In genomic region chr2:30928893-30929482, GRCm38 (mm10) we compare ENCODE assay signal across 8 mouse cellular contexts. TPM values are rescaled to one million over a fixed set of nuclear protein-coding genes. Genes with fewer than 3 reads are reported as not detected.
DNase-seq lines count a peak whose midpoint lies in the region; ATAC-seq and TF ChIP-seq lines count a peak whose summit lies in the region.

No protein-coding gene starts in this region.

- WGBS in heart, embryonic 14.5 days, result 30% methylated on average over 12 of the region's 12 CpGs
- WGBS in liver, embryonic 12.5 days (ENCODE audit: insufficient replicate concordance), result 15% methylated on average over 12 of the region's 12 CpGs

- H3K4me2 ChIP-seq in heart, embryonic 14.5 days (ENCODE audit: low read length), result peak overlapping the region; percentile 63
- H3K4me2 ChIP-seq in liver, embryonic 12.5 days, result peak overlapping the region; percentile 72

- ATAC-seq in heart, embryonic 14.5 days (ENCODE audit: insufficient number of reproducible peaks, insufficient read depth, low FRiP score, low read depth), result no peak
- peak; percentile 93 for ATAC-seq in liver, embryonic 12.5 days
- ATAC-seq in monocyte, adult 5-6 weeks (replicated peaks; ENCODE audit: insufficient number of reproducible peaks, low FRiP score, low TSS enrichment, poor library complexity, severe bottlenecking), result peak; percentile 88

- TF ChIP-seq POLR2A in testis, adult 2 months (IDR thresholded peaks at IDR 0.05; ENCODE audit: control insufficient read depth, low read depth, low read length), result no peak
- TF ChIP-seq POLR2A in cortical plate, adult 2 months (IDR thresholded peaks at IDR 0.05; ENCODE audit: extremely low read depth, insufficient read depth, low read length), result no peak

- H3K9ac ChIP-seq in heart, embryonic 14.5 days (ENCODE audit: low read length), result no peak overlapping the region
- H3K9ac ChIP-seq in liver, embryonic 12.5 days, result peak overlapping the region; percentile 48

- H3K4me1 ChIP-seq in testis, adult 2 months (ENCODE audit: control insufficient read depth, insufficient read depth, low read length), result peaks cover 6% of the 10 kb centered on the region
- no peaks in the 10 kb centered on the region for H3K4me1 ChIP-seq in cortical plate, adult 2 months (ENCODE audit: control insufficient read depth, insufficient read depth, low read length)
- peaks cover 21 to 22% of the 10 kb centered on the region in 2 experiments for H3K4me1 ChIP-seq in heart, embryonic 14.5 days (ENCODE audit: control insufficient read depth in 2 of 2, insufficient read depth in 2 of 2, low read length in 2 of 2)
- peaks cover 26% of the 10 kb centered on the region for H3K4me1 ChIP-seq in liver, embryonic 12.5 days

- DNase-seq in testis, postnatal 10 days (ENCODE audit: low spot score), result no peak
- no peak for DNase-seq in right cerebral cortex, postnatal 10 days (ENCODE audit: low spot score in 2 of 2)
- no peak for DNase-seq in right cerebral cortex, postnatal 36 days (ENCODE audit: low spot score in 2 of 2)

- H3K36me3 ChIP-seq in testis, adult 2 months (ENCODE audit: control insufficient read depth, insufficient read depth, low read length), result no peaks in the 10 kb centered on the region
- no peaks in the 10 kb centered on the region for H3K36me3 ChIP-seq in heart, embryonic 14.5 days (ENCODE audit: control insufficient read depth, insufficient read depth, low read length)
- H3K36me3 ChIP-seq in liver, embryonic 12.5 days, result no peaks in the 10 kb centered on the region

- H3K9me3 ChIP-seq in heart, embryonic 14.5 days (ENCODE audit: control insufficient read depth, low read length), result no peaks in the 10 kb centered on the region
- no peaks in the 10 kb centered on the region for H3K9me3 ChIP-seq in liver, embryonic 12.5 days (replicated peaks)

- no peak overlapping the region for H3K27ac ChIP-seq in testis, adult 2 months (ENCODE audit: control insufficient read depth, insufficient read depth, low read depth, low read length)
- H3K27ac ChIP-seq in cortical plate, adult 2 months (ENCODE audit: insufficient read depth, low read length), result no peak overlapping the region
- no peak overlapping the region for H3K27ac ChIP-seq in heart, embryonic 14.5 days (replicated peaks in 1 of 2; ENCODE audit: control insufficient read depth in 1 of 2, insufficient read depth in 1 of 2, low read depth in 2 of 2, low read length in 2 of 2)
- H3K27ac ChIP-seq in liver, embryonic 12.5 days, result peak overlapping the region; percentile 68

- peak overlapping the region; percentile 1 for H3K4me3 ChIP-seq in testis, adult 2 months (ENCODE audit: control insufficient read depth, low read depth, low read length)
- peak overlapping the region; percentile 26; the same call in 1 of the 2 replicates for H3K4me3 ChIP-seq in cortical plate, adult 2 months (ENCODE audit: insufficient read depth, low read length)
- no peak overlapping the region for H3K4me3 ChIP-seq in heart, embryonic 14.5 days (ENCODE audit: control insufficient read depth in 1 of 2, insufficient read depth in 1 of 2, low read depth in 1 of 2, low read length in 2 of 2)
- peak overlapping the region; percentile 46 for H3K4me3 ChIP-seq in liver, embryonic 12.5 days

- no peak for TF ChIP-seq CTCF in testis, adult 2 months (IDR thresholded peaks at IDR 0.05; ENCODE audit: control insufficient read depth, insufficient read depth, insufficient replicate concordance, low read depth, low read length)
- no peak for TF ChIP-seq CTCF in cortical plate, adult 2 months (IDR thresholded peaks at IDR 0.05; ENCODE audit: extremely low read depth, insufficient read depth, low read length)

- H3K27me3 ChIP-seq in testis, adult 2 months (ENCODE audit: control insufficient read depth, insufficient read depth, low read length), result no peaks in the 10 kb centered on the region
- no peaks in the 10 kb centered on the region for H3K27me3 ChIP-seq in heart, embryonic 14.5 days (ENCODE audit: control insufficient read depth, insufficient read depth, low read length)
- peaks cover 4% of the 10 kb centered on the region; the same call in 1 of the 2 replicates for H3K27me3 ChIP-seq in liver, embryonic 12.5 days (replicated peaks)

RNA-seq across cellular contexts. Expression of gene Ptges, which starts 0.7 kb away (rescaled TPM):
- polyA plus RNA-seq in testis, adult 2 months (2012; rRNA removed), result 3.9 and 15.6 TPM in 2 replicates
- polyA plus RNA-seq in cortical plate, adult 2 months (2012; rRNA removed), result 6.3 and 7.2 TPM in 2 replicates
- polyA plus RNA-seq in heart, embryonic 14.5 days (2014; fragmentation: Nextera tagmentation; extraction: Ambion mirVana), result 3.2 and 3.9 TPM in 2 replicates
- 0.25 and 0.63 TPM in 2 replicates for polyA plus RNA-seq in liver, embryonic 12.5 days (2016; fragmentation: Nextera tagmentation; extraction: Ambion mirVana)
- total RNA-seq in monocyte, adult 5-6 weeks (2017), result 0.10 to 4.4 TPM (median 0.11 TPM) in 3 replicates

RNA-seq across cellular contexts. Expression of gene Tor1b, which starts 23.8 kb away (rescaled TPM):
- 12.9 and 14.0 TPM in 2 replicates for polyA plus RNA-seq in testis, adult 2 months (2012; rRNA removed)
- polyA plus RNA-seq in cortical plate, adult 2 months (2012; rRNA removed), result 35.9 and 39.1 TPM in 2 replicates
- polyA plus RNA-seq in heart, embryonic 14.5 days (2014; fragmentation: Nextera tagmentation; extraction: Ambion mirVana), result 22.4 and 26.1 TPM in 2 replicates
- polyA plus RNA-seq in liver, embryonic 12.5 days (2016; fragmentation: Nextera tagmentation; extraction: Ambion mirVana), result 21.3 and 21.8 TPM in 2 replicates
- 36.4 to 42.7 TPM (median 42.4 TPM) in 3 replicates for total RNA-seq in monocyte, adult 5-6 weeks (2017)

RNA-seq across cellular contexts. Expression of gene Tor1a, which starts 38.7 kb away (rescaled TPM):
- 10.5 and 11.1 TPM in 2 replicates for polyA plus RNA-seq in testis, adult 2 months (2012; rRNA removed)
- 52.5 and 56.5 TPM in 2 replicates for polyA plus RNA-seq in cortical plate, adult 2 months (2012; rRNA removed)
- polyA plus RNA-seq in heart, embryonic 14.5 days (2014; fragmentation: Nextera tagmentation; extraction: Ambion mirVana), result 44.4 and 48.8 TPM in 2 replicates
- polyA plus RNA-seq in liver, embryonic 12.5 days (2016; fragmentation: Nextera tagmentation; extraction: Ambion mirVana), result 46.2 and 51.8 TPM in 2 replicates
- total RNA-seq in monocyte, adult 5-6 weeks (2017), result 78.8 to 178 TPM (median 108 TPM) in 3 replicates

RNA-seq across cellular contexts. Expression of gene BC005624, which starts 53.0 kb away (rescaled TPM):
- 19.9 and 23.7 TPM in 2 replicates for polyA plus RNA-seq in testis, adult 2 months (2012; rRNA removed)
- polyA plus RNA-seq in cortical plate, adult 2 months (2012; rRNA removed), result 113 and 117 TPM in 2 replicates
- 30.8 and 32.9 TPM in 2 replicates for polyA plus RNA-seq in heart, embryonic 14.5 days (2014; fragmentation: Nextera tagmentation; extraction: Ambion mirVana)
- polyA plus RNA-seq in liver, embryonic 12.5 days (2016; fragmentation: Nextera tagmentation; extraction: Ambion mirVana), result 36.9 and 41.2 TPM in 2 replicates
- 95.8 to 155 TPM (median 141 TPM) in 3 replicates for total RNA-seq in monocyte, adult 5-6 weeks (2017)

RNA-seq across cellular contexts. Expression of gene Usp20, which starts 53.1 kb away (rescaled TPM):
- 68.1 and 76.9 TPM in 2 replicates for polyA plus RNA-seq in testis, adult 2 months (2012; rRNA removed)
- 50.6 and 53.1 TPM in 2 replicates for polyA plus RNA-seq in cortical plate, adult 2 months (2012; rRNA removed)
- 34.4 and 35.6 TPM in 2 replicates for polyA plus RNA-seq in heart, embryonic 14.5 days (2014; fragmentation: Nextera tagmentation; extraction: Ambion mirVana)
- 7.6 and 8.4 TPM in 2 replicates for polyA plus RNA-seq in liver, embryonic 12.5 days (2016; fragmentation: Nextera tagmentation; extraction: Ambion mirVana)
- 2.2 to 10.4 TPM (median 3.5 TPM) in 3 replicates for total RNA-seq in monocyte, adult 5-6 weeks (2017)

Comparison
In these comparisons a context has a peak if more than half of its experiments do, and no peak if none do; other contexts are left out.
1. H3K4me3 ChIP-seq: peak in testis, adult 2 months (single experiment), cortical plate, adult 2 months (single experiment) and liver, embryonic 12.5 days (single experiment); none in heart, embryonic 14.5 days (0 of 2).